Mouse (Mus musculus): ENCODE data around the gene Ube2t.

Ube2t gene

GRCm38 (mm10) chr1:134995437-134995836 is 33.1 kb downstream of the Ube2t start:
- no peak for DNase-seq (ENCODE audit: extremely low spot score)

- no peak for DNase-seq (ENCODE audit: extremely low spot score)
These were observed 33.6 kb downstream of the Ube2t start for GRCm38 (mm10) chr1:134995954-134996353.

- DNase-seq (ENCODE audit: extremely low spot score), result no peak
These were observed 34.1 kb downstream of the Ube2t start for GRCm38 (mm10) chr1:134996471-134996870.

- no peak for DNase-seq (ENCODE audit: extremely low spot score)
These were observed 35.2 kb downstream of the Ube2t start for GRCm38 (mm10) chr1:134997568-134997967.

- no peak for DNase-seq (ENCODE audit: extremely low spot score)
These were observed 35.9 kb downstream of the Ube2t start for GRCm38 (mm10) chr1:134998231-134998630.

- no peak for DNase-seq (ENCODE audit: extremely low spot score)
These were observed 38.2 kb downstream of the Ube2t start for GRCm38 (mm10) chr1:135000527-135000926.

GRCm38 (mm10) chr1:135003346-135003745 is 41.0 kb downstream of the Ube2t start:
- DNase-seq (ENCODE audit: extremely low spot score), result no peak

- DNase-seq (ENCODE audit: extremely low spot score), result no peak
These were observed 43.3 kb downstream of the Ube2t start for GRCm38 (mm10) chr1:135005696-135006095.

- no peak for DNase-seq (ENCODE audit: extremely low spot score)
These were observed 47.5 kb downstream of the Ube2t start for GRCm38 (mm10) chr1:135009833-135010232.

GRCm38 (mm10) chr1:135011912-135012311 is 49.5 kb downstream of the Ube2t start:
- no peak for DNase-seq (ENCODE audit: extremely low spot score)

- DNase-seq (ENCODE audit: extremely low spot score), result no peak
These were observed 50.1 kb downstream of the Ube2t start for GRCm38 (mm10) chr1:135012472-135012871.

- peak; percentile 38 for DNase-seq (ENCODE audit: extremely low spot score)
These were observed 52.6 kb downstream of the Ube2t start for GRCm38 (mm10) chr1:135014921-135015445.

GRCm38 (mm10) chr1:135016907-135017655 is 54.7 kb downstream of the Ube2t start:
- no peak for DNase-seq (ENCODE audit: extremely low spot score)

GRCm38 (mm10) chr1:135017656-135018015 is 55.3 kb downstream of the Ube2t start:
- no peak for DNase-seq (ENCODE audit: extremely low spot score)

GRCm38 (mm10) chr1:135019087-135019774 is 56.9 kb downstream of the Ube2t start:
- DNase-seq (ENCODE audit: extremely low spot score), result no peak

GRCm38 (mm10) chr1:135019775-135020167 is 57.4 kb downstream of the Ube2t start:
- DNase-seq (ENCODE audit: extremely low spot score), result no peak

- DNase-seq (ENCODE audit: extremely low spot score), result no peak
These were observed 58.0 kb downstream of the Ube2t start for GRCm38 (mm10) chr1:135020281-135020940.

GRCm38 (mm10) chr1:135020970-135021369 is 58.6 kb downstream of the Ube2t start:
- DNase-seq (ENCODE audit: extremely low spot score), result no peak

GRCm38 (mm10) chr1:135021936-135022335 is 59.6 kb downstream of the Ube2t start:
- DNase-seq (ENCODE audit: extremely low spot score), result no peak

GRCm38 (mm10) chr1:135023583-135023982 is 61.2 kb downstream of the Ube2t start:
- DNase-seq (ENCODE audit: extremely low spot score), result no peak
